Comparison of ENCODE assay signal across 14 mouse cellular contexts in genomic region chr7:89367643-89368042, GRCm38 (mm10). TPM values are rescaled to one million over a fixed set of nuclear protein-coding genes. Genes with fewer than 3 reads are reported as not detected.
DNase-seq lines count a peak whose midpoint lies in the region; ATAC-seq and TF ChIP-seq lines count a peak whose summit lies in the region.
"Had no signal": no experiment of that assay in that cellular context is flagged by ENCODE, and none has a peak within 500 bp of the region (broad histone marks: within the 10 kb centered on the region; RNA-seq: fewer than 3 reads in every experiment).

No protein-coding gene starts in this region.

- TF ChIP-seq POLR2A in heart, adult 2 months (IDR thresholded peaks at IDR 0.05; ENCODE audit: insufficient read depth, low read depth, low read length), result no peak

- H3K4me2 ChIP-seq in stomach, embryonic 16.5 days (ENCODE audit: low read depth, low read length), result no peak overlapping the region
- no peak overlapping the region for H3K4me2 ChIP-seq in stomach, postnatal 0 days (replicated peaks; ENCODE audit: low read depth)
- H3K4me2 ChIP-seq in forebrain, postnatal 0 days (ENCODE audit: low read depth), result no peak overlapping the region
- no peak overlapping the region for H3K4me2 ChIP-seq in forebrain, embryonic 11.5 days (ENCODE audit: low read depth, low read length, severe bottlenecking)
- H3K4me2 ChIP-seq: intestine, embryonic 15.5 days; stomach, embryonic 15.5 days had no signal

- peak; percentile 39; the same call in 1 of the 2 replicates for ATAC-seq in stomach, embryonic 16.5 days (ENCODE audit: insufficient read depth, low FRiP score)
- ATAC-seq in stomach, postnatal 0 days (ENCODE audit: low FRiP score, low TSS enrichment), result no peak
- no peak for ATAC-seq in forebrain, postnatal 0 days
- no peak for ATAC-seq in forebrain, embryonic 11.5 days (replicated peaks; ENCODE audit: low FRiP score)
- ATAC-seq: intestine, embryonic 15.5 days had no signal

- no peaks in the 10 kb centered on the region for H3K27me3 ChIP-seq in heart, adult 2 months (ENCODE audit: control insufficient read depth, insufficient read depth, low read length)
- H3K27me3 ChIP-seq in stomach, embryonic 16.5 days (ENCODE audit: control insufficient read depth, insufficient read depth, low read length), result no peaks in the 10 kb centered on the region
- no peaks in the 10 kb centered on the region for H3K27me3 ChIP-seq in stomach, postnatal 0 days (ENCODE audit: control insufficient read depth, insufficient read depth, low read length)
- H3K27me3 ChIP-seq in forebrain, postnatal 0 days (ENCODE audit: insufficient read depth, low read length), result no peaks in the 10 kb centered on the region
- no peaks in the 10 kb centered on the region for H3K27me3 ChIP-seq in forebrain, embryonic 11.5 days (ENCODE audit: control insufficient read depth, insufficient read depth, low read length)
- H3K27me3 ChIP-seq: intestine, embryonic 15.5 days; stomach, embryonic 15.5 days had no signal

- peaks cover 3% of the 10 kb centered on the region for H3K4me1 ChIP-seq in heart, adult 2 months (ENCODE audit: control insufficient read depth, insufficient read depth, low read length)
- H3K4me1 ChIP-seq in stomach, embryonic 16.5 days (ENCODE audit: control insufficient read depth, insufficient read depth, low read length), result 0 out of 2 replicates have a peak, but pooled peaks cover 15% of the 10 kb centered on the region
- H3K4me1 ChIP-seq in stomach, postnatal 0 days (replicated peaks; ENCODE audit: control insufficient read depth, insufficient read depth), result 0 out of 2 replicates have a peak, but pooled peaks cover 3% of the 10 kb centered on the region
- no peaks in the 10 kb centered on the region for H3K4me1 ChIP-seq in forebrain, postnatal 0 days (ENCODE audit: insufficient read depth)
- H3K4me1 ChIP-seq in forebrain, embryonic 11.5 days (replicated peaks; ENCODE audit: control insufficient read depth, insufficient read depth, low read length), result no peaks in the 10 kb centered on the region

- no peaks in the 10 kb centered on the region; the same call in none of the 2 replicates for H3K36me3 ChIP-seq in heart, adult 2 months (ENCODE audit: control insufficient read depth, insufficient read depth, low read length)
- no peaks in the 10 kb centered on the region for H3K36me3 ChIP-seq in stomach, embryonic 16.5 days (ENCODE audit: control insufficient read depth, insufficient read depth, low read length)
- H3K36me3 ChIP-seq in stomach, postnatal 0 days (ENCODE audit: control insufficient read depth, insufficient read depth, low read length), result no peaks in the 10 kb centered on the region
- no peaks in the 10 kb centered on the region for H3K36me3 ChIP-seq in forebrain, postnatal 0 days (ENCODE audit: insufficient read depth)
- H3K36me3 ChIP-seq in forebrain, embryonic 11.5 days (ENCODE audit: control insufficient read depth, insufficient read depth, low read length), result no peaks in the 10 kb centered on the region
- H3K36me3 ChIP-seq: G1E; intestine, embryonic 15.5 days; stomach, embryonic 15.5 days had no signal

- DNase-seq in heart, adult 11 months, result peak; percentile 95
- no peak for DNase-seq in heart, adult 2 months
- DNase-seq in stomach, postnatal 0 days (ENCODE audit: low spot score), result no peak
- peak; percentile 33 for DNase-seq in heart, postnatal 4 days
- no peak for DNase-seq in forebrain, postnatal 0 days
- DNase-seq in layer of hippocampus, postnatal 10 days (ENCODE audit: low spot score in 2 of 2), result no peak
- no peak for DNase-seq in forebrain, embryonic 11.5 days (ENCODE audit: low spot score)
- DNase-seq: B cell, adult 2 months; lung, postnatal 36 days; right cerebral cortex, postnatal 4 days had no signal

- TF ChIP-seq CTCF in heart, adult 2 months (IDR thresholded peaks at IDR 0.05), result no peak
- no peak for TF ChIP-seq CTCF in stomach, postnatal 0 days (IDR thresholded peaks at IDR 0.05; ENCODE audit: low read depth)
- TF ChIP-seq CTCF in forebrain, postnatal 0 days (IDR thresholded peaks at IDR 0.05; ENCODE audit: low read depth), result no peak

- no peak overlapping the region for H3K9ac ChIP-seq in heart, adult 2 months (ENCODE audit: low read depth, low read length)
- no peak overlapping the region for H3K9ac ChIP-seq in stomach, embryonic 16.5 days (ENCODE audit: low read length)
- no peak overlapping the region for H3K9ac ChIP-seq in stomach, postnatal 0 days (ENCODE audit: low read length)
- H3K9ac ChIP-seq in forebrain, postnatal 0 days, result no peak overlapping the region
- no peak overlapping the region for H3K9ac ChIP-seq in forebrain, embryonic 11.5 days (ENCODE audit: low read length)
- H3K9ac ChIP-seq: intestine, embryonic 15.5 days; stomach, embryonic 15.5 days had no signal

- no peaks in the 10 kb centered on the region for H3K9me3 ChIP-seq in stomach, embryonic 16.5 days (replicated peaks; ENCODE audit: control insufficient read depth, low read length)
- H3K9me3 ChIP-seq in stomach, postnatal 0 days (ENCODE audit: control insufficient read depth, low read length), result no peaks in the 10 kb centered on the region
- H3K9me3 ChIP-seq in forebrain, postnatal 0 days (ENCODE audit: low read length), result no peaks in the 10 kb centered on the region
- H3K9me3 ChIP-seq in forebrain, embryonic 11.5 days (ENCODE audit: control insufficient read depth, low read length), result no peaks in the 10 kb centered on the region
- H3K9me3 ChIP-seq: G1E; intestine, embryonic 15.5 days; stomach, embryonic 15.5 days had no signal

- H3K27ac ChIP-seq in heart, adult 2 months, result no peak overlapping the region
- H3K27ac ChIP-seq in stomach, embryonic 16.5 days (ENCODE audit: low read length), result no peak overlapping the region
- no peak overlapping the region for H3K27ac ChIP-seq in stomach, postnatal 0 days (replicated peaks)
- H3K27ac ChIP-seq in forebrain, postnatal 0 days (ENCODE audit: low read depth, low read length), result no peak overlapping the region
- H3K27ac ChIP-seq in forebrain, embryonic 11.5 days (ENCODE audit: low read depth, low read length), result no peak overlapping the region
- H3K27ac ChIP-seq: intestine, embryonic 15.5 days; stomach, embryonic 15.5 days had no signal

- H3K4me3 ChIP-seq in heart, adult 2 months, result no peak overlapping the region
- H3K4me3 ChIP-seq in stomach, embryonic 16.5 days (replicated peaks; ENCODE audit: low read length), result no peak overlapping the region
- no peak overlapping the region for H3K4me3 ChIP-seq in stomach, postnatal 0 days (ENCODE audit: low read depth, low read length)
- H3K4me3 ChIP-seq in forebrain, postnatal 0 days (ENCODE audit: low read depth, low read length), result no peak overlapping the region
- H3K4me3 ChIP-seq in forebrain, embryonic 11.5 days (ENCODE audit: low read depth, low read length), result no peak overlapping the region
- H3K4me3 ChIP-seq: intestine, embryonic 15.5 days; stomach, embryonic 15.5 days had no signal

- H3K79me2 ChIP-seq in heart, adult 2 months (replicated peaks; ENCODE audit: control insufficient read depth, insufficient read depth, low read length), result 0 out of 2 replicates have a peak, but pooled peaks cover 2% of the 10 kb centered on the region

- no peak for TF ChIP-seq EP300 in heart, adult 2 months (IDR thresholded peaks at IDR 0.05; ENCODE audit: insufficient read depth, low read depth, low read length)
- TF ChIP-seq EP300 in stomach, postnatal 0 days (optimal IDR thresholded peaks at IDR 0.05), result no peak

- intact Hi-C loops in heart, adult 2 months (cut with DNase I), result loop anchor here (10.0 kb wide), 1 partner anchor 203 kb away; no protein-coding TSS in a partner anchor

- WGBS in heart, adult 2 months, result 25% methylated on average over 3 of the region's 3 CpGs
- WGBS in stomach, embryonic 16.5 days, result 34% methylated on average over 3 of the region's 3 CpGs
- 50% methylated on average over 3 of the region's 3 CpGs for WGBS in stomach, postnatal 0 days
- WGBS in forebrain, postnatal 0 days, result 24% methylated on average over 3 of the region's 3 CpGs
- 28% methylated on average over 3 of the region's 3 CpGs for WGBS in forebrain, embryonic 11.5 days

RNA-seq across cellular contexts. Expression of gene Tmem135, which starts 36.4 kb away (rescaled TPM):
- total RNA-seq in heart, adult 2 months (2021), result 10 to 100 TPM; 43.2 to 45.1 TPM
- 18.8 and 27.2 TPM in 2 replicates for polyA plus RNA-seq in heart, adult 2 months (2012; rRNA removed)
- polyA plus RNA-seq in stomach, embryonic 16.5 days (2015; fragmentation: Nextera tagmentation; extraction: Ambion mirVana), result 36.3 and 43.1 TPM in 2 replicates
- polyA plus RNA-seq in stomach, postnatal 0 days (2015; fragmentation: Nextera tagmentation; extraction: Ambion mirVana), result 21.0 and 21.2 TPM in 2 replicates
- total RNA-seq in heart, postnatal 4 days (2021), result 10 to 100 TPM; 35.9 to 43.6 TPM
- total RNA-seq in forebrain, postnatal 0 days (2014; rRNA removed), result 19.2 and 23.2 TPM in 2 replicates
- 20.0 and 27.9 TPM in 2 replicates for polyA plus RNA-seq in forebrain, postnatal 0 days (2015; fragmentation: Nextera tagmentation; extraction: Ambion mirVana)
- total RNA-seq in layer of hippocampus, postnatal 10 days (2021), result 10 to 100 TPM; 72.2 to 84.4 TPM
- polyA plus RNA-seq in forebrain, embryonic 11.5 days (2014; fragmentation: Nextera tagmentation; extraction: Ambion mirVana), result 13.9 and 16.2 TPM in 2 replicates

RNA-seq across cellular contexts. Expression of gene Fzd4, which starts 36.5 kb away (rescaled TPM):
- 10 to 100 TPM; 33.7 to 36.2 TPM for total RNA-seq in heart, adult 2 months (2021)
- 15.2 and 26.1 TPM in 2 replicates for polyA plus RNA-seq in heart, adult 2 months (2012; rRNA removed)
- 14.7 and 14.8 TPM in 2 replicates for polyA plus RNA-seq in stomach, embryonic 16.5 days (2015; fragmentation: Nextera tagmentation; extraction: Ambion mirVana)
- polyA plus RNA-seq in stomach, postnatal 0 days (2015; fragmentation: Nextera tagmentation; extraction: Ambion mirVana), result 7.5 and 8.1 TPM in 2 replicates
- 10 to 100 TPM; 43.2 TPM for total RNA-seq in heart, postnatal 4 days (2021)
- 3.1 and 3.8 TPM in 2 replicates for total RNA-seq in forebrain, postnatal 0 days (2014; rRNA removed)
- polyA plus RNA-seq in forebrain, postnatal 0 days (2015; fragmentation: Nextera tagmentation; extraction: Ambion mirVana), result 1.3 and 1.5 TPM in 2 replicates
- 1 to 10 TPM; 7.9 to 8.2 TPM for total RNA-seq in layer of hippocampus, postnatal 10 days (2021)
- polyA plus RNA-seq in forebrain, embryonic 11.5 days (2014; fragmentation: Nextera tagmentation; extraction: Ambion mirVana), result 4.1 and 5.0 TPM in 2 replicates
- polyA plus RNA-seq: G1E had no signal

Comparison
In these comparisons a context has a peak if more than half of its experiments do, and no peak if none do; other contexts are left out.
1. DNase-seq: peak in heart, adult 11 months (single experiment) and heart, postnatal 4 days (single experiment); none in heart, adult 2 months (0 of 2), stomach, postnatal 0 days (single experiment), forebrain, postnatal 0 days (single experiment), layer of hippocampus, postnatal 10 days (0 of 2) and forebrain, embryonic 11.5 days (single experiment).